ENCODE assay signal across 8 mouse cellular contexts in the genomic region with DNA sequence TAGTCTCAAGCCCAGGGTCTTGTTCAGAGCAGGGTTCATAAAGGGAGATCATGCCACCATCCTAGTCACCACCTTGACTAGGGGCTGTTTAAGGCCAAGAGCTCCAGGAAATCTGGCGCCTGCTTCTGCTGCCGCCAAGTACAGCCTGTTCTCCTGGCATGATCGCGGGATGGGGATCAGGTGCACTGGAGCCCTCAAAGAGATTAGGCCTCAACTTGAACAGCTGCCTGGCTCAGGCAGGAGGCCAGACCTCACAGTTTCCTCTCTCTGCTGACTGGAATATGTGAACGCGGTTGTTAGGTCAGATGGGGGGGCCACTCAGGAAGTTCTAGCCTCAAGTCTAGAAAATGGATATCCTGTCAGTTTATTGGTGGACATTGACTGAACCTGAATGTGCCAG. TPM values are rescaled to one million over a fixed set of nuclear protein-coding genes. Genes with fewer than 3 reads are reported as not detected.
DNase-seq lines count a peak whose midpoint lies in the region; ATAC-seq and TF ChIP-seq lines count a peak whose summit lies in the region.

No protein-coding gene starts in this region.

- peaks cover 24% of the 10 kb centered on the region for H3K4me1 ChIP-seq in brown adipose tissue, adult 24 weeks (ENCODE audit: control insufficient read depth, insufficient read depth, insufficient read length, low read length)
- H3K4me1 ChIP-seq in thymus, adult 2 months (replicated peaks; ENCODE audit: control insufficient read depth, insufficient read depth, low read length): peaks cover 19% of the 10 kb centered on the region

- WGBS in thymus, adult 2 months: 4% methylated on average over 6 of the region's 6 CpGs

- ATAC-seq in inflammation-experienced regulatory T-cells, adult 6 months: peak; percentile 56

- TF ChIP-seq POLR2A in thymus, adult 2 months (IDR thresholded peaks at IDR 0.05; ENCODE audit: control insufficient read depth, extremely low read depth, insufficient read depth, low read length, poor library complexity): no peak

- H3K4me3 ChIP-seq in brown adipose tissue, adult 24 weeks (ENCODE audit: insufficient read depth, low read depth, low read length): no peak overlapping the region
- H3K4me3 ChIP-seq in thymus, adult 2 months (ENCODE audit: control insufficient read depth, insufficient read depth, low read length): no peak overlapping the region

- no peaks in the 10 kb centered on the region for H3K27me3 ChIP-seq in thymus, adult 2 months (ENCODE audit: control insufficient read depth, insufficient read depth, low read length)

- TF ChIP-seq CTCF in thymus, adult 2 months (IDR thresholded peaks at IDR 0.05; ENCODE audit: borderline replicate concordance, control insufficient read depth, extremely low read depth, insufficient read depth, low read length, poor library complexity): no peak

- no peaks in the 10 kb centered on the region for H3K36me3 ChIP-seq in thymus, adult 2 months (ENCODE audit: control insufficient read depth, insufficient read depth, low read length)

- peak; percentile 25 to 45 for DNase-seq in layer of hippocampus, postnatal 36 days
- DNase-seq in layer of hippocampus, adult 9-10 months (ENCODE audit: low spot score): no peak
- peak; percentile 95 for DNase-seq in gastrocnemius, adult 18-20 months (ENCODE audit: low spot score)
- DNase-seq in thymus, adult 2 months: peak; percentile 20
- DNase-seq in spleen, adult 18-20 months: no peak
- no peak for DNase-seq in adipocyte (ENCODE audit: low spot score)

- H3K27ac ChIP-seq in brown adipose tissue, adult 24 weeks (replicated peaks; ENCODE audit: low read depth, low read length): peak overlapping the region; percentile 28; the same call in 1 of the 2 replicates
- no peak overlapping the region for H3K27ac ChIP-seq in thymus, adult 2 months (ENCODE audit: control insufficient read depth, insufficient read depth, low read length)

RNA-seq across cellular contexts. Expression of gene Hemk1, which starts 14.6 kb away (rescaled TPM):
- 10 to 100 TPM; 17.2 to 19.5 TPM for total RNA-seq in layer of hippocampus, postnatal 36 days (2021)
- polyA plus RNA-seq in brown adipose tissue, adult 24 weeks (2012; ENCODE audit: insufficient read depth, insufficient read length, missing spikeins): 52.8 and 58.3 TPM in 2 replicates
- total RNA-seq in gastrocnemius, adult 18-20 months (2021): 10 to 100 TPM; 11.8 to 13.3 TPM
- polyA plus RNA-seq in inflammation-experienced regulatory T-cells, adult 6 months (2017; shearing (Covaris generic)): 10 to 100 TPM; 22.0 to 35.2 (median 29.8) TPM
- polyA plus RNA-seq in thymus, adult 2 months (2012; rRNA removed): 23.6 and 25.5 TPM in 2 replicates

RNA-seq across cellular contexts. Expression of gene 6430571L13Rik, which starts 16.8 kb away (rescaled TPM):
- 1 to 10 TPM; 1.5 to 1.9 TPM for total RNA-seq in layer of hippocampus, postnatal 36 days (2021)
- 8.8 and 22.5 TPM in 2 replicates for polyA plus RNA-seq in brown adipose tissue, adult 24 weeks (2012; ENCODE audit: insufficient read depth, insufficient read length, missing spikeins)
- 10 to 100 TPM; 31.8 to 32.2 TPM for total RNA-seq in gastrocnemius, adult 18-20 months (2021)
- 1 to 10 TPM in 2 of 3 experiments, under 1 TPM in 1; 0.99 to 3.2 (median 1.3) TPM for polyA plus RNA-seq in inflammation-experienced regulatory T-cells, adult 6 months (2017; shearing (Covaris generic))
- 0.91 and 1.2 TPM in 2 replicates for polyA plus RNA-seq in thymus, adult 2 months (2012; rRNA removed)

RNA-seq across cellular contexts. Expression of gene Cish, which starts 27.7 kb away (rescaled TPM):
- 1 to 10 TPM; 3.8 to 3.9 TPM for total RNA-seq in layer of hippocampus, postnatal 36 days (2021)
- polyA plus RNA-seq in brown adipose tissue, adult 24 weeks (2012; ENCODE audit: insufficient read depth, insufficient read length, missing spikeins): 23.1 and 44.9 TPM in 2 replicates
- 1 to 10 TPM; 6.0 to 6.6 TPM for total RNA-seq in gastrocnemius, adult 18-20 months (2021)
- polyA plus RNA-seq in inflammation-experienced regulatory T-cells, adult 6 months (2017; shearing (Covaris generic)): 100 to 1,000 TPM in 2 of 3 experiments, 10 to 100 TPM in 1; 85.4 to 124 (median 100) TPM
- polyA plus RNA-seq in thymus, adult 2 months (2012; rRNA removed): 34.5 and 39.6 TPM in 2 replicates

RNA-seq across cellular contexts. Expression of gene Mapkapk3, which starts 33.9 kb away (rescaled TPM):
- total RNA-seq in layer of hippocampus, postnatal 36 days (2021): 1 to 10 TPM; 1.6 to 2.9 TPM
- 18.4 and 23.6 TPM in 2 replicates for polyA plus RNA-seq in brown adipose tissue, adult 24 weeks (2012; ENCODE audit: insufficient read depth, insufficient read length, missing spikeins)
- 10 to 100 TPM; 33.6 to 34.8 TPM for total RNA-seq in gastrocnemius, adult 18-20 months (2021)
- polyA plus RNA-seq in inflammation-experienced regulatory T-cells, adult 6 months (2017; shearing (Covaris generic)): 10 to 100 TPM; 53.9 to 59.6 (median 59.2) TPM
- polyA plus RNA-seq in thymus, adult 2 months (2012; rRNA removed): 30.5 and 43.6 TPM in 2 replicates

Comparison
In these comparisons a context has a peak if more than half of its experiments do, and no peak if none do; other contexts are left out.
1. DNase-seq: peak in layer of hippocampus, postnatal 36 days (2 of 2), gastrocnemius, adult 18-20 months (single experiment) and thymus, adult 2 months (single experiment); none in layer of hippocampus, adult 9-10 months (single experiment), spleen, adult 18-20 months (0 of 2) and adipocyte (single experiment).